Mouse (Mus musculus) liver, adult 2 months (tissue): ENCODE data around the gene Gm11639. TPM values are rescaled to one million over a fixed set of nuclear protein-coding genes. Genes with fewer than 3 reads are reported as not detected.

Experiments used
- DNase-seq: peaks from one replicate; pipeline ENCODE4 v3.0.0-alpha.2; 2011; ENCODE audit warnings: low read depth, low spot score; ENCODE audit errors: extremely low read depth
- H3K27ac ChIP-seq: fragments of 200-500 bp; replicated peaks from 2 replicates; pipeline ENCODE4 v1.5.1; 2012; ENCODE audit warnings: low read depth, mild to moderate bottlenecking, control low read depth, inconsistent platforms, low read length; ENCODE audit not compliant: insufficient read depth
- H3K27me3 ChIP-seq: fragments of 200-500 bp; 2 replicates; pipeline ENCODE4 v1.6.1; 2012; ENCODE audit warnings: mild to moderate bottlenecking, moderate library complexity, low read length, inconsistent platforms; ENCODE audit not compliant: control insufficient read depth, insufficient read depth
- H3K36me3 ChIP-seq: fragments of 200-500 bp; 2 replicates; pipeline ENCODE4 v1.6.1; 2012; ENCODE audit warnings: low read length, inconsistent platforms; ENCODE audit not compliant: control insufficient read depth, insufficient read depth
- H3K4me1 ChIP-seq: fragments of 200-500 bp; 2 replicates; pipeline ENCODE4 v1.6.1; 2011; ENCODE audit warnings: low read length; ENCODE audit not compliant: control insufficient read depth, insufficient read depth
- H3K4me3 ChIP-seq: fragments of 200-500 bp; 2 replicates; pipeline ENCODE4 v1.5.1; 2011; ENCODE audit warnings: low read depth, mild to moderate bottlenecking, control low read depth, low read length, moderate library complexity; ENCODE audit not compliant: insufficient read depth
- H3K79me2 ChIP-seq: fragments of 200-500 bp; 2 replicates; pipeline ENCODE4 v1.6.1; 2012; ENCODE audit warnings: inconsistent platforms, mild to moderate bottlenecking, low read length, moderate library complexity; ENCODE audit not compliant: control insufficient read depth, insufficient read depth
- H3K9ac ChIP-seq: fragments of 200-500 bp; 2 replicates; pipeline ENCODE4 v1.6.1; 2012; ENCODE audit warnings: low read depth, mild to moderate bottlenecking, control low read depth, inconsistent platforms, low read length
- CTCF ChIP-seq: fragments of 200-500 bp; IDR thresholded peaks from 2 replicates; pipeline ENCODE4 v1.5.1; 2011; ENCODE audit warnings: low read depth, low read length, control low read depth
- POLR2A ChIP-seq: fragments of 200-500 bp; IDR thresholded peaks from 2 replicates; pipeline ENCODE4 v1.6.1; 2011; ENCODE audit warnings: low read length, control low read depth; ENCODE audit not compliant: insufficient read depth; ENCODE audit errors: extremely low read depth
- WGBS: fragments of 180-500 bp; shearing (Covaris S2); methylation state at CpG from one replicate; pipeline ENCODE4 v1.1.7; 2018; 5-methylcytosine and 5-hydroxymethylcytosine counted together
- polyA plus RNA-seq: library from polyadenylated mRNA; depleted of rRNA; stranded (reverse); fragments of >200 nt; gene quantifications from 2 replicates; pipeline ENCODE4 v1.2.3, GENCODE M21; 2012
- total RNA-seq: library from RNA; depleted of rRNA; stranded (reverse); fragments of >200 nt; gene quantifications from 2 replicates; pipeline ENCODE4 v1.2.3, GENCODE M21; 2014

Gm11639 gene
- total and polyA plus RNA-seq, 2 experiments: under 0.01 TPM; not detected in 1

DNA sequence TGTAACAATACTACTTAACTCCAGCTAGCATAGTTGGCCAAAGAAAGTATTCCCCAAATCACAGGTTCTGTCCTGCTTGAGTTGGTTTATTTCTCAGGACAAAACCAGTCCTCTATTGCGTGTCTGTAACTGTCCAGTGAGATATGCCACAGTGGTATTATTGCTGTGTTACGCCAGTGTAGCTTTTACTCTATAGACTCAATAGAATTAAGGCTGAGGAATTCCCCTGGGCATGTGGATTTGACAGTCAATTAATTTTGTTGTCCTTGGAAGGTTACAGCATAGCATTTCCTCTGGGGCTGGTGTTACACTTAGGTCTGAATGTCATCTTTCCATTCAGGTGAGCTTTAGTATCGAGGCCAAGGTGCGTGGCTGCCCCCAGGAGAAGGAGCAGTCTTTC lies 42.3 kb upstream of the Gm11639 start:
- Histone ChIP-seq H3K27ac (no peak overlapping the region), H3K9ac (no peak overlapping the region), H3K36me3 (no peaks in the 10 kb centered on the region), H3K79me2 (no peaks in the 10 kb centered on the region), H3K4me3 (no peak overlapping the region), H3K27me3 (no peaks in the 10 kb centered on the region), H3K4me1 (no peaks in the 10 kb centered on the region)
- 90% methylated on average over 4 of the region's 4 CpGs for WGBS
- TF ChIP-seq CTCF (no peak), POLR2A (no peak)
- DNase-seq: no peak

DNA sequence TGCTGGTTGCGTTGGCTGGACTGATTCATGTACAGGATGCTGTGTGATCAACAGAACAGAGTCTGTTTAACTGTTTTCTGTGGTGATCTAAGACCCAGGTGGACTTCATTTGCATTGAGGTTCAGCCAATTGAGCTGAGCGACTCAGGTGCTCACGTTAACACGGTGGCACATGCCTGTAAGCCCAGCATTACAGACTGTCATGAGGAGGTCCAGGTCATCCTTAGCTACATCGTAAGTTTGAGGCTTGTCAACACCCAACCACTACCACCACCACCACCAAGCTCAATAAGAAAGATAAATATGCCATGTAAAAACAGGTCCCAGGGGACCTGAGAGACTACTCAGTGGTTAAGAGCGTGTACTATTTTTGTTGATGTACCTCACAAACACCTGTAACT lies 40.1 kb upstream of the Gm11639 start:
- no peaks in the 10 kb centered on the region for H3K27me3 ChIP-seq
- no peak for TF ChIP-seq POLR2A
- TF ChIP-seq CTCF: no peak
- no peak overlapping the region for H3K9ac ChIP-seq
- no peaks in the 10 kb centered on the region for H3K79me2 ChIP-seq
- 95% methylated on average over 6 of the region's 6 CpGs for WGBS
- H3K4me3 ChIP-seq: no peak overlapping the region
- H3K36me3 ChIP-seq: no peaks in the 10 kb centered on the region
- H3K4me1 ChIP-seq: no peaks in the 10 kb centered on the region
- no peak for DNase-seq
- no peak overlapping the region for H3K27ac ChIP-seq

DNA sequence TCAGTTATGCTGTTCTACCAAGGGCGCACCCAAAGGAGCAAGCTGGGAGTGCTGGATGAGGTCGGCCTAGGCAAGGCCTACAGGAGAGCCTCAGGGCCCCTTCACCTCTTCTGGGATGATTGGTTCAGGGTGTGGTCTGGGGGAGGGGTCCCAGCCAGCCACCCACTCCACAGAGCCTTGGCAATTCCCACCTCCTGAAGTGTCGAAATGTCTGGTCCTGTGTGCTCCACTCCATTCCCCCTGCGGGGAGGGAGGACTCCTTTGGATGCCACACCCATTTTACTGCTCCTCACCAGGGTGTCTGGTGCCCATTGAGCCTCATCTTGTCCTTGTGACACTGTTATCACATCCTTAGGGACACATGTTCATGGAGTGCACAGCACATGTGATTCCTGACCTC lies 39.3 kb upstream of the Gm11639 start:
- no peak for DNase-seq
- no peaks in the 10 kb centered on the region for H3K36me3 ChIP-seq
- H3K9ac ChIP-seq: no peak overlapping the region
- no peaks in the 10 kb centered on the region for H3K27me3 ChIP-seq
- no peak overlapping the region for H3K4me3 ChIP-seq
- no peak overlapping the region for H3K27ac ChIP-seq
- H3K4me1 ChIP-seq: no peaks in the 10 kb centered on the region
- TF ChIP-seq CTCF (no peak), POLR2A (no peak)
- WGBS: 82% methylated on average over 4 of the region's 4 CpGs
- no peaks in the 10 kb centered on the region for H3K79me2 ChIP-seq

DNA sequence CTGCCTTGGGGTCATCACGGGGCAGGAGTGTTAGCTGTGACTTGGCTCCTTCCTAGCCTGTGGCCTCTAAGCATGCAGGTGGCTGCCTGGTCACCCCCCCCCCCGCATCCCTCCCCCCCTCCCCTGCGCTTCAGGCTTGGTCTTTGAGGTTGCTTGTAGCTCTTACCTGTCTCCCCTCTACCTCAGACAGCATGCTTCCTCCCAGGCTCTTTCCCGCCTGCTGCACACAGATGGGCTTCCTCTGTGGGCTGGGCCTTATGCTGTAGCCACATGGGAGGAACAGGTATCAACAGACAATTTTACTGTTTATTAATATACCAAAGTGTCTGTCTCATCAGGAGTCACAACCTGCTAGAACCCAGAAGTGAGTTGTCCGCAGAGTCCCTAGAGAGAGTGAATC lies 38.9 kb upstream of the Gm11639 start:
- TF ChIP-seq POLR2A: no peak
- no peak for TF ChIP-seq CTCF
- Histone ChIP-seq H3K4me1 (no peaks in the 10 kb centered on the region), H3K9ac (no peak overlapping the region), H3K27ac (no peak overlapping the region), H3K4me3 (no peak overlapping the region), H3K79me2 (no peaks in the 10 kb centered on the region), H3K27me3 (no peaks in the 10 kb centered on the region), H3K36me3 (no peaks in the 10 kb centered on the region)
- no peak for DNase-seq
- WGBS: 84% methylated on average over 5 of the region's 5 CpGs

DNA sequence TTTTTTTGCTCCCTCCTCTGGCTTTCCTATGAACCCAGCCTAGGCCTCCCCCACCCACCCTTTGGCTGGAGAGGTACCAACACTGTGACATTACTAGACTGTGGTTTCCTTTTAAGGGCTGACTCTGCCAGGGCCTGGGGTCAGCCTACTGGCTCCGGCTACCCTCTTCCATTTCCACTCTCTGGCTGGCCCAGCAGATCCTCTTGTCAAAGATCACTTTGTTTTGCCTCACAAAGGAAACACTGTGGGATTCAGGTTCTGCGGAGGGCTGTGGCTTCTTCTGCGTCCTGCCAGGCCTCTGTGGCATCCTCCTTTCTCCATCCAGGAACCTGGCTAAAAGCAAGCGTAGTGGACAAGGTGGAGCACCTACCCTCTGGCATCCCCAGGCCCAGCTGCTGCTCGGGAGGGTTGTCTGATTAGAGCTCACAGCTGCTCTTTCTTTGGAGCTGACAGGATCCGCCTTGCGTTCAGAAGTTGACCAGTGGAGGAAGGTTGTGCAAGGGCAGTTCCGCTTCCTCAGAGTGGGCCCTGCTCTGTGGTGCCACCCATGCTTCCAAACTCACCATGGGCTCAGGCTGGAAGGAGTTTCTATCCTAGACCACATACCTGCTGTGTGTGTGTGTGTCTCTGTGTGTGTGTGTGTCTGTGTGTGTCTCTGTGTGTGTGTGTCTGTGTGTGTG lies 38.2 kb upstream of the Gm11639 start:
- no peak for TF ChIP-seq CTCF
- no peak for TF ChIP-seq POLR2A
- WGBS: 73% methylated on average over 8 of the region's 8 CpGs
- Histone ChIP-seq H3K9ac (no peak overlapping the region), H3K4me3 (no peak overlapping the region), H3K27me3 (no peaks in the 10 kb centered on the region), H3K79me2 (no peaks in the 10 kb centered on the region), H3K27ac (no peak overlapping the region), H3K4me1 (no peaks in the 10 kb centered on the region), H3K36me3 (no peaks in the 10 kb centered on the region)
- DNase-seq: no peak

GRCm38 (mm10) chr11:104648571-104648970 lies 36.9 kb upstream of the Gm11639 start:
- no peak overlapping the region for H3K27ac ChIP-seq
- H3K4me3 ChIP-seq: no peak overlapping the region
- no peaks in the 10 kb centered on the region for H3K27me3 ChIP-seq
- no peaks in the 10 kb centered on the region for H3K36me3 ChIP-seq
- DNase-seq: no peak
- no peak overlapping the region for H3K9ac ChIP-seq
- WGBS: 69% methylated on average over 3 of the region's 3 CpGs
- H3K4me1 ChIP-seq: no peaks in the 10 kb centered on the region
- no peaks in the 10 kb centered on the region for H3K79me2 ChIP-seq
- TF ChIP-seq POLR2A: no peak
- peak; percentile 67; the same call in 1 of the 2 replicates for TF ChIP-seq CTCF
